Comparison of ENCODE assay signal across 8 mouse cellular contexts in the genomic region with DNA sequence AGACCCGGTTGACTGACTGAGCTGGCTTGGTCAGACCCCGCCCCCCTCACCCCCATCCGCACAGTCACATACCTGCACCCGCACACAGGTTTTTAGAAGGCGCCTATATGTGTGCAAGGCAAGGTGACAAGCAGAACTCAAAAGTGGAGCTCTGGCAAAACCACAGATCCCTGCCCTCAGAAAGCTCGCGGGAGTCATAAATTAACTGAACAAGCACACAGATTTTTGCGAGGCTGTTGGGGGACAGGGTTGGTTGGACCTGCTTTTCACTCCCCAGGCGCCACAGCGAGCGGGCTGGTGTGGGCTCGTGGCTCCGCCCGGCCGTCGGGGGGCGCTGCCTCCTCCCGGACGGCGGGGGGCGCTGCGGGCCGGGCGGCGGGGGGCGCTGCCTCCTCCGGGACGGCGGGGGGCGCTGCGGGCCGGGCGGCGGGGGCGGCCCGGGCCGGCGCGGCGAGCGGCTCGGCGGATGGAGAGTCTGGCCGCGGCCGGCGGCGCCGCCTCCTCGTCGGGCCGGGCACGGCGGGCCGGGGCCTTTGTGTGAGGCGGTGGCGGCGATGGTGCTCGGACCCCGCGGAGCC. TPM values are rescaled to one million over a fixed set of nuclear protein-coding genes. Genes with fewer than 3 reads are reported as not detected.
A peak's percentile ranks its signal among the peaks of the same experiment; 100 is the strongest.
DNase-seq lines count a peak whose midpoint lies in the region; ATAC-seq and TF ChIP-seq lines count a peak whose summit lies in the region.

A gene (plus strand): TSS at position 456 of the 578 bp plus-strand sequence.

- DNase-seq in G1E (ENCODE audit: low spot score) = peak; percentile 82
- peak; percentile 71 to 88 for DNase-seq in cerebellum, adult 18-20 months
- peak; percentile 65 for DNase-seq in layer of hippocampus, adult 9-11 months
- DNase-seq in lung, postnatal 0 days (ENCODE audit: low spot score) = peak; percentile 85
- peak; percentile 77 for DNase-seq in ovary, postnatal 14 days (ENCODE audit: low spot score)
- DNase-seq in thymus, postnatal 14 days = peak; percentile 85

- H3K9me3 ChIP-seq in G1E (replicated peaks) = peaks cover 13% of the 10 kb centered on the region
- H3K9me3 ChIP-seq in forebrain, embryonic 16.5 days (ENCODE audit: control insufficient read depth, low read length) = no peaks in the 10 kb centered on the region
- no peaks in the 10 kb centered on the region for H3K9me3 ChIP-seq in lung, postnatal 0 days (ENCODE audit: low read length)

- peak within 1 kb of the TSS; percentile 92 for H3K4me3 ChIP-seq in G1E (ENCODE audit: low read depth, low read length)
- peak within 1 kb of the TSS; percentile 88 for H3K4me3 ChIP-seq in forebrain, embryonic 16.5 days (replicated peaks; ENCODE audit: low read length)
- peak within 1 kb of the TSS; percentile 90 for H3K4me3 ChIP-seq in lung, postnatal 0 days (ENCODE audit: low read depth, low read length)

- peak within 1 kb of the TSS; percentile 94 for H3K9ac ChIP-seq in forebrain, embryonic 16.5 days (replicated peaks; ENCODE audit: low read depth, low read length)
- H3K9ac ChIP-seq in lung, postnatal 0 days (replicated peaks; ENCODE audit: low read depth) = peak within 1 kb of the TSS; percentile 96

- H3K27me3 ChIP-seq in G1E (ENCODE audit: insufficient read depth, low read length) = no peaks in the 10 kb centered on the region
- H3K27me3 ChIP-seq in forebrain, embryonic 16.5 days (replicated peaks; ENCODE audit: control insufficient read depth, insufficient read depth, low read length) = 0 out of 2 replicates have a peak, but pooled peaks cover 3% of the 10 kb centered on the region
- no peaks in the 10 kb centered on the region for H3K27me3 ChIP-seq in lung, postnatal 0 days (replicated peaks; ENCODE audit: insufficient read depth, low read length)

- ATAC-seq in G1E (ENCODE audit: extremely low read depth, insufficient number of reproducible peaks, low FRiP score, poor library complexity, severe bottlenecking) = 0 out of 2 replicates have a peak, but pooled peaks have one; percentile 12
- peak; percentile 89 for ATAC-seq in forebrain, embryonic 16.5 days
- ATAC-seq in hematopoietic stem cell, adult 5-6 weeks (replicated peaks in 1 of 2; ENCODE audit: insufficient read depth in 1 of 2, low FRiP score in 2 of 2, low TSS enrichment in 1 of 2, low read depth in 1 of 2, poor library complexity in 2 of 2, severe bottlenecking in 2 of 2) = peak; percentile 50 to 59; a peak in 3 of 4 replicates
- ATAC-seq in lung, postnatal 0 days = peak; percentile 91

- 0 out of 2 replicates have a peak, but pooled peaks have one; percentile 32 for TF ChIP-seq CTCF in G1E (IDR thresholded peaks at IDR 0.05; ENCODE audit: low read depth, low read length)
- peak; percentile 64 for TF ChIP-seq CTCF in lung, postnatal 0 days (IDR thresholded peaks at IDR 0.05)

- peak within 1 kb of the TSS; percentile 81 for H3K4me2 ChIP-seq in forebrain, embryonic 16.5 days (ENCODE audit: low read length)
- H3K4me2 ChIP-seq in lung, postnatal 0 days (replicated peaks; ENCODE audit: low read depth, low read length) = peak within 1 kb of the TSS; percentile 68

- peaks cover 85% of the 10 kb centered on the region for H3K4me1 ChIP-seq in G1E (ENCODE audit: insufficient read depth, low read depth, low read length)
- H3K4me1 ChIP-seq in forebrain, embryonic 16.5 days (replicated peaks; ENCODE audit: control insufficient read depth, insufficient read depth, low read length) = peaks cover 14% of the 10 kb centered on the region
- H3K4me1 ChIP-seq in lung, postnatal 0 days (ENCODE audit: insufficient read depth, low read depth, low read length) = peaks cover 18% of the 10 kb centered on the region; the same call in 1 of the 2 replicates

- TF ChIP-seq EP300 in lung, postnatal 0 days (IDR thresholded peaks at IDR 0.05) = no peak

- peaks cover 32% of the 10 kb centered on the region for H3K36me3 ChIP-seq in G1E (replicated peaks)
- peaks cover 26% of the 10 kb centered on the region for H3K36me3 ChIP-seq in forebrain, embryonic 16.5 days (ENCODE audit: control insufficient read depth, insufficient read depth)
- peaks cover 24% of the 10 kb centered on the region; the same call in 1 of the 2 replicates for H3K36me3 ChIP-seq in lung, postnatal 0 days (ENCODE audit: insufficient read depth, low read length)

- under 1% methylated on average over 58 of the region's 61 CpGs for WGBS in forebrain, embryonic 16.5 days
- WGBS in lung, postnatal 0 days = 2% methylated on average over 12 of the region's 61 CpGs

- peak within 1 kb of the TSS; percentile 47 for H3K27ac ChIP-seq in forebrain, embryonic 16.5 days (ENCODE audit: low read length)
- H3K27ac ChIP-seq in lung, postnatal 0 days (ENCODE audit: low read length) = peak within 1 kb of the TSS; percentile 83

RNA-seq across cellular contexts. Expression of the gene that starts here (rescaled TPM):
- total RNA-seq in G1E (2014; fragmentation: Nextera tagmentation) (16.1 and 17.2 TPM in 2 replicates), G1E (2017) (3.9 and 4.0 TPM in 2 replicates)
- polyA plus RNA-seq in G1E (2012) = 3.0 and 3.6 TPM in 2 replicates
- polyA plus RNA-seq in forebrain, embryonic 16.5 days (2015; fragmentation: Nextera tagmentation; extraction: Ambion mirVana) = 3.4 and 3.5 TPM in 2 replicates
- 5.5 and 6.8 TPM in 2 replicates for total RNA-seq in hematopoietic stem cell, adult 5-6 weeks (2017)
- 1.7 and 2.0 TPM in 2 replicates for polyA plus RNA-seq in lung, postnatal 0 days (2015; fragmentation: Nextera tagmentation; extraction: Ambion mirVana)

Comparison
In these comparisons a context has a peak if more than half of its experiments do, and no peak if none do; other contexts are left out.
1. Peak in every context shown above with its lines: DNase-seq, ATAC-seq, H3K4me3 ChIP-seq and H3K27ac ChIP-seq.
2. ATAC-seq: peak in every context shown above with its lines; median percentile 91 in lung, postnatal 0 days; 89 in forebrain, embryonic 16.5 days; 54 in hematopoietic stem cell, adult 5-6 weeks; 12 in G1E.